Mouse (Mus musculus) hematopoietic stem cell, adult 5-6 weeks (primary cell): ENCODE data around the gene Ormdl1. TPM values are rescaled to one million over a fixed set of nuclear protein-coding genes. Genes with fewer than 3 reads are reported as not detected.
A peak's percentile ranks its signal among the peaks of the same experiment; 100 is the strongest.

Experiments
- ATAC-seq, 2 experiments: fragments of 125-278 bp in 1 of 2; replicated peaks in 1 of 2; 2 replicates each; pipeline ENCODE4 v1.8.0; 2016 to 2017; ENCODE audit warnings: inconsistent platforms in 2 of 2, mild to moderate bottlenecking in 2 of 2, moderate number of reproducible peaks in 2 of 2, low read depth in 1 of 2, moderate TSS enrichment in 1 of 2; ENCODE audit not compliant: low FRiP score in 2 of 2, poor library complexity in 2 of 2, severe bottlenecking in 2 of 2, insufficient read depth in 1 of 2, low TSS enrichment in 1 of 2
- total RNA-seq: library from RNA; stranded (forward); fragments of 172-1452, 232-1000 nt; gene quantifications from 2 replicates; pipeline ENCODE4 v1.2.3, GENCODE M21; 2017

Ormdl1 gene
- total RNA-seq, 1 experiment from 2014 or later, result 43.3 TPM

DNA sequence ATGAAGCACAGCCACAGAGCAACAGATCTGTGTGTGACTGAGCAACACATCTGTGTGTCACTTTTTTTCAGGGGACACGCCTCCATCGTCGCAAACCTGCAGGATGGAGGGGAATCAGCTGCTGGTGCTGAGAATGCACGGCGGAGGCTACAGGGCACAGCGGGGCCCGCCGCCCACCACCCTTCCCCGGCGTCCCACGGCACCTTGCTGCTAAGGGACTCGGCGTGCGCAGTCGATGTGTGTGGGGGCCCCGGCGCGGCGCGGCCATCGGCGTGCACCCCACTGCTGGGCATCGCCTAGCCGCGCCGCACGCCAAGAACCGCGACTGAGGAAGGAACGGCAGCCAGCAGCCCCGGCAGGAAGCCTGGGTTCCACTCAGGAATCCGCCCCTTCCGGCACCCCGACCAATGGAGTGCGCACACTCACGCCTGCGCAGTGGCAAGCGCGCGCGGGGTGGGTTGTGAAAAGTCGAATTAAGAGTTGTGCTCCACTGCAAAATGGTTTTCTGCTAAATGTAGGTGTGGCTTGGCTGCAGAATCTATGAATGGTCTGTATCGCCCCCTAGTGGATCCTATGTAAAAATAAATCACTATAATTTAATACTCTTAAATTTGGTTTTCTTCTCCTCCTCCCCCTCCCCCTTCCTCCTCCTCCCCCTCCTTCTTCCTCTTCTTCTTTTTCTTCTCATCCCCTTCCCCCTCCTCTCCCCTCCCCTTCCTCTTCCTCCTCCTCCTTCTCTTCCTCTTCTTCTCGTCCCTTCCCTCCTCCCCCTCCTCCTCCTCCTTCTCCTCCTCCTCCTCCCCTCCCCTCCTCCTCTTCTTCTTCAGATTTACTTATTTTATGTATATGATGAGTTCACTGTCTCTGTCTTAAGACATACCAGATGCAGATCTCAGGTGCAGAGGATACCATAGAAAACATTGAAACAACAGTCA lies 55.7 kb downstream of the Ormdl1 start, which contains the start of the genes Asdurf, Gm28551 and Asnsd1:
Gene Asdurf, minus strand, starts transcription at position 293 of the 935 bp plus-strand sequence.
Gene Gm28551, minus strand, starts transcription at position 341 of the 935 bp plus-strand sequence.
Gene Asnsd1, minus strand, starts transcription at position 426 of the 935 bp plus-strand sequence.
- ATAC-seq, result peak; percentile 100

DNA sequence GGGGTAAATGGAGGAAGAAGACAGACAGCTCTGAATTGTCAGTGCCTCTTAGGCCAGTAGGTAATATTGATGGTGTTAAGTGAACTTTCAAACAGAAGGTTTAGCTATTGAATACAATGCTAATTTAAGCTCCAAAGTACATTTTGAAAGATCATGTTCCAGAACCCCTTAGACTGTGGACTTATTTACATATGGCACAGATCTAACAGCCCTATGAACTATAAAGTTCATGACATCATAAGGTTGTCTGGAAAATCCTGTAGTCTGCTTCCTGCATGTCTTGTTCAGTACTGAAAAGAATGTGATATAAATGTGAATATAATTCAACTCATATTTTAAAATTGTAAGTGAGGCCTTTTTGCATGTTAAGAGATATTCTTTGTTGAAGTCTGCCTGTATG lies 62.1 kb downstream of the Ormdl1 start:
- ATAC-seq, result no peak

Other genes with a start within 250 kb of the Ormdl1 start
- not detected in 2 replicates for gene Mstn, start 235.5 kb upstream of the Ormdl1 start, total RNA-seq
- gene 1700019A02Rik, start 109.5 kb upstream of the Ormdl1 start, total RNA-seq, result not detected in 2 replicates
- gene Pms1, start 77 bp upstream of the Ormdl1 start, total RNA-seq, result 13.5 and 18.5 TPM in 2 replicates
- not detected in 2 replicates for gene Gm28778, start within 50 bp of the Ormdl1 start, total RNA-seq
- 13.9 and 14.8 TPM in 2 replicates for gene Osgepl1, start 16.5 kb downstream of the Ormdl1 start, total RNA-seq
- 113 and 322 TPM in 2 replicates for gene Asdurf, start 55.5 kb downstream of the Ormdl1 start, total RNA-seq
- not detected in 2 replicates for gene Gm28551, start 55.6 kb downstream of the Ormdl1 start, total RNA-seq
- gene Asnsd1, start 55.7 kb downstream of the Ormdl1 start, total RNA-seq, result 79.6 and 102 TPM in 2 replicates